Comparison of ENCODE assay signal across 29 mouse cellular contexts in genomic region chr5:80539997-80540396, GRCm38 (mm10).
"Had no signal": no experiment of that assay in that cellular context is flagged by ENCODE, and none has a peak within 500 bp of the region (broad histone marks: within the 10 kb centered on the region; RNA-seq: fewer than 3 reads in every experiment).

No protein-coding gene starts in this region.

- H3K27me3 ChIP-seq: limb, embryonic 12.5 days; limb, embryonic 13.5 days; limb, embryonic 15.5 days; liver, embryonic 12.5 days; liver, embryonic 13.5 days; liver, embryonic 15.5 days; lung, embryonic 15.5 days; megakaryocyte, embryonic 14.5 days; midbrain, embryonic 12.5 days; midbrain, embryonic 13.5 days; midbrain, embryonic 15.5 days had no signal

- H3K4me1 ChIP-seq: limb, embryonic 10.5 days; limb, embryonic 12.5 days; limb, embryonic 13.5 days; limb, embryonic 15.5 days; liver, embryonic 12.5 days; liver, embryonic 13.5 days; liver, embryonic 15.5 days; lung, embryonic 15.5 days; megakaryocyte, embryonic 14.5 days; midbrain, embryonic 10.5 days; midbrain, embryonic 12.5 days; midbrain, embryonic 13.5 days; midbrain, embryonic 15.5 days had no signal

- H3K27ac ChIP-seq: limb, embryonic 10.5 days; limb, embryonic 12.5 days; limb, embryonic 13.5 days; limb, embryonic 15.5 days; liver, embryonic 12.5 days; liver, embryonic 13.5 days; liver, embryonic 14.5 days; liver, embryonic 15.5 days; lung, embryonic 15.5 days; macrophage; midbrain, embryonic 10.5 days; midbrain, embryonic 12.5 days; midbrain, embryonic 13.5 days; midbrain, embryonic 15.5 days had no signal

- DNase-seq: left cerebral cortex, postnatal 4 days; liver; liver, embryonic 13.5 days; liver, postnatal 0 days; lung, adult 18-20 months; lung, adult 2 months; lung, embryonic 14.5 days; lung, postnatal 10 days; lung, postnatal 14 days; lung, postnatal 36 days; lung, postnatal 4 days; midbrain, embryonic 14.5 days had no signal

- H3K9ac ChIP-seq: limb, embryonic 12.5 days; limb, embryonic 13.5 days; limb, embryonic 15.5 days; liver, embryonic 12.5 days; liver, embryonic 13.5 days; liver, embryonic 14.5 days; liver, embryonic 15.5 days; liver, postnatal 0 days; lung, embryonic 14.5 days; lung, embryonic 15.5 days; midbrain, embryonic 12.5 days; midbrain, embryonic 13.5 days; midbrain, embryonic 15.5 days had no signal

- H3K9me3 ChIP-seq: limb, embryonic 10.5 days; limb, embryonic 12.5 days; limb, embryonic 13.5 days; limb, embryonic 15.5 days; liver, embryonic 12.5 days; liver, embryonic 13.5 days; liver, embryonic 15.5 days; lung, embryonic 15.5 days; megakaryocyte, embryonic 14.5 days; midbrain, embryonic 10.5 days; midbrain, embryonic 12.5 days; midbrain, embryonic 13.5 days; midbrain, embryonic 15.5 days had no signal

- H3K36me3 ChIP-seq: limb, embryonic 10.5 days; limb, embryonic 12.5 days; limb, embryonic 13.5 days; limb, embryonic 15.5 days; liver, embryonic 12.5 days; liver, embryonic 13.5 days; liver, embryonic 15.5 days; lung, embryonic 15.5 days; midbrain, embryonic 10.5 days; midbrain, embryonic 12.5 days; midbrain, embryonic 13.5 days; midbrain, embryonic 15.5 days had no signal

- H3K4me3 ChIP-seq: limb, embryonic 10.5 days; limb, embryonic 12.5 days; limb, embryonic 13.5 days; limb, embryonic 15.5 days; liver, embryonic 12.5 days; liver, embryonic 13.5 days; liver, embryonic 15.5 days; lung, embryonic 15.5 days; megakaryocyte, embryonic 14.5 days; midbrain, embryonic 10.5 days; midbrain, embryonic 12.5 days; midbrain, embryonic 13.5 days; midbrain, embryonic 15.5 days; myocyte had no signal

- H3K4me2 ChIP-seq: limb, embryonic 12.5 days; limb, embryonic 13.5 days; limb, embryonic 15.5 days; liver, embryonic 11.5 days; liver, embryonic 12.5 days; liver, embryonic 13.5 days; liver, embryonic 15.5 days; lung, embryonic 14.5 days; lung, embryonic 15.5 days; midbrain, embryonic 11.5 days; midbrain, embryonic 12.5 days; midbrain, embryonic 13.5 days; midbrain, embryonic 15.5 days had no signal
